Mouse (Mus musculus): ENCODE data around the gene 1190005I06Rik. TPM values are rescaled to one million over a fixed set of nuclear protein-coding genes. Genes with fewer than 3 reads are reported as not detected.

1190005I06Rik gene
- polyA plus RNA-seq (2015; fragmentation: Nextera tagmentation; extraction: Ambion mirVana): 0.92 and 1.2 TPM in 2 replicates

GRCm38 (mm10) chr8:120647532-120647931 is at the start of gene 1190005I06Rik:
Gene 1190005I06Rik, minus strand, starts transcription at chr8:120647632.
- Histone ChIP-seq H3K4me2 (no peak within 1 kb of the TSS), H3K4me1 (replicated peaks) (no peaks in the 10 kb centered on the region), H3K36me3 (replicated peaks) (no peaks in the 10 kb centered on the region), H3K4me3 (replicated peaks) (no peak within 1 kb of the TSS), H3K9me3 (replicated peaks) (no peaks in the 10 kb centered on the region), H3K27ac (replicated peaks) (no peak within 1 kb of the TSS), H3K9ac (no peak within 1 kb of the TSS), H3K27me3 (no peaks in the 10 kb centered on the region)
- ATAC-seq (ENCODE audit: insufficient read depth): no peak
- WGBS (ENCODE audit: insufficient replicate concordance): 56% methylated on average over 7 of the region's 7 CpGs

- H3K4me1 ChIP-seq (replicated peaks): peaks cover 30% of the 10 kb centered on the region
- no peaks in the 10 kb centered on the region for H3K36me3 ChIP-seq (replicated peaks)
- no peak overlapping the region for H3K9ac ChIP-seq
- H3K4me3 ChIP-seq (replicated peaks): no peak overlapping the region
- H3K27me3 ChIP-seq: no peaks in the 10 kb centered on the region; the same call in 1 of the 2 replicates
- WGBS (ENCODE audit: insufficient replicate concordance): 56% methylated on average over 13 of the region's 13 CpGs
- H3K27ac ChIP-seq (replicated peaks): no peak overlapping the region
- no peak for ATAC-seq (ENCODE audit: insufficient read depth)
- H3K9me3 ChIP-seq (replicated peaks): no peaks in the 10 kb centered on the region
- H3K4me2 ChIP-seq: no peak overlapping the region
Observed at GRCm38 (mm10) chr8:120696401-120697153, 49.1 kb upstream of the 1190005I06Rik start.

- H3K4me2 ChIP-seq: peak overlapping the region; percentile 10; the same call in 1 of the 2 replicates
- H3K4me3 ChIP-seq (replicated peaks): no peak overlapping the region
- H3K9ac ChIP-seq: no peak overlapping the region
- no peaks in the 10 kb centered on the region for H3K36me3 ChIP-seq (replicated peaks)
- 38% methylated on average over 22 of the region's 22 CpGs for WGBS (ENCODE audit: insufficient replicate concordance)
- no peaks in the 10 kb centered on the region for H3K9me3 ChIP-seq (replicated peaks)
- peak; percentile 24; the same call in 1 of the 2 replicates for ATAC-seq (ENCODE audit: insufficient read depth)
- H3K4me1 ChIP-seq (replicated peaks): peaks cover 23% of the 10 kb centered on the region
- H3K27ac ChIP-seq (replicated peaks): no peak overlapping the region
- H3K27me3 ChIP-seq: peaks cover 4% of the 10 kb centered on the region
Observed at GRCm38 (mm10) chr8:120693861-120694493, 46.5 kb upstream of the 1190005I06Rik start.

GRCm38 (mm10) chr8:120692934-120693333 is 45.5 kb upstream of the 1190005I06Rik start:
- H3K36me3 ChIP-seq (replicated peaks): no peaks in the 10 kb centered on the region
- H3K4me3 ChIP-seq (replicated peaks): no peak overlapping the region
- WGBS (ENCODE audit: insufficient replicate concordance): 56% methylated on average over 4 of the region's 4 CpGs
- no peak for ATAC-seq (ENCODE audit: insufficient read depth)
- H3K4me1 ChIP-seq (replicated peaks): peaks cover 17% of the 10 kb centered on the region
- H3K4me2 ChIP-seq: no peak overlapping the region
- H3K9ac ChIP-seq: no peak overlapping the region
- peaks cover 9% of the 10 kb centered on the region for H3K27me3 ChIP-seq
- H3K9me3 ChIP-seq (replicated peaks): no peaks in the 10 kb centered on the region
- no peak overlapping the region for H3K27ac ChIP-seq (replicated peaks)

- Histone ChIP-seq H3K4me3 (replicated peaks) (no peak overlapping the region), H3K4me2 (no peak overlapping the region), H3K27ac (replicated peaks) (no peak overlapping the region), H3K9me3 (replicated peaks) (no peaks in the 10 kb centered on the region), H3K9ac (no peak overlapping the region), H3K4me1 (replicated peaks) (peaks cover 20% of the 10 kb centered on the region), H3K36me3 (replicated peaks) (no peaks in the 10 kb centered on the region), H3K27me3 (peaks cover 13% of the 10 kb centered on the region)
- 66% methylated on average over 7 of the region's 7 CpGs for WGBS (ENCODE audit: insufficient replicate concordance)
- ATAC-seq (ENCODE audit: insufficient read depth): no peak
Observed at GRCm38 (mm10) chr8:120688511-120688910, 41.1 kb upstream of the 1190005I06Rik start.

- H3K36me3 ChIP-seq (replicated peaks): no peaks in the 10 kb centered on the region
- no peak for ATAC-seq (ENCODE audit: insufficient read depth)
- H3K27me3 ChIP-seq: peaks cover 13% of the 10 kb centered on the region
- H3K4me1 ChIP-seq (replicated peaks): peaks cover 19% of the 10 kb centered on the region
- H3K9ac ChIP-seq: no peak overlapping the region
- H3K9me3 ChIP-seq (replicated peaks): no peaks in the 10 kb centered on the region
- WGBS (ENCODE audit: insufficient replicate concordance): 62% methylated on average over 8 of the region's 8 CpGs
- no peak overlapping the region for H3K4me3 ChIP-seq (replicated peaks)
- H3K27ac ChIP-seq (replicated peaks): no peak overlapping the region
- H3K4me2 ChIP-seq: no peak overlapping the region
Observed at GRCm38 (mm10) chr8:120687786-120688185, 40.4 kb upstream of the 1190005I06Rik start.

- ATAC-seq (ENCODE audit: insufficient read depth): no peak
- peak overlapping the region; percentile 19; the same call in 1 of the 2 replicates for H3K27ac ChIP-seq (replicated peaks)
- 64% methylated on average over 5 of the region's 5 CpGs for WGBS (ENCODE audit: insufficient replicate concordance)
- H3K4me1 ChIP-seq (replicated peaks): peaks cover 17% of the 10 kb centered on the region
- H3K9me3 ChIP-seq (replicated peaks): no peaks in the 10 kb centered on the region
- H3K9ac ChIP-seq: no peak overlapping the region
- no peak overlapping the region for H3K4me3 ChIP-seq (replicated peaks)
- H3K4me2 ChIP-seq: no peak overlapping the region
- H3K27me3 ChIP-seq: peaks cover 13% of the 10 kb centered on the region
- H3K36me3 ChIP-seq (replicated peaks): no peaks in the 10 kb centered on the region
Observed at GRCm38 (mm10) chr8:120686576-120686975, 39.1 kb upstream of the 1190005I06Rik start.

- Histone ChIP-seq H3K9ac (no peak overlapping the region), H3K4me3 (replicated peaks) (no peak overlapping the region), H3K4me2 (no peak overlapping the region), H3K9me3 (replicated peaks) (no peaks in the 10 kb centered on the region), H3K27me3 (peaks cover 16% of the 10 kb centered on the region), H3K27ac (replicated peaks) (peak overlapping the region; percentile 57; the same call in 1 of the 2 replicates), H3K36me3 (replicated peaks) (no peaks in the 10 kb centered on the region), H3K4me1 (replicated peaks) (peaks cover 17% of the 10 kb centered on the region)
- ATAC-seq (ENCODE audit: insufficient read depth): peak; percentile 37
- 37% methylated on average over 13 of the region's 13 CpGs for WGBS (ENCODE audit: insufficient replicate concordance)
Observed at GRCm38 (mm10) chr8:120686051-120686450, 38.6 kb upstream of the 1190005I06Rik start.

GRCm38 (mm10) chr8:120685591-120685990 is 38.2 kb upstream of the 1190005I06Rik start:
- peaks cover 17% of the 10 kb centered on the region for H3K4me1 ChIP-seq (replicated peaks)
- WGBS (ENCODE audit: insufficient replicate concordance): 58% methylated on average over 8 of the region's 8 CpGs

GRCm38 (mm10) chr8:120685097-120685496 is 37.7 kb upstream of the 1190005I06Rik start:
- ATAC-seq (ENCODE audit: insufficient read depth): 0 out of 2 replicates have a peak, but pooled peaks have one; percentile 14
- no peak overlapping the region for H3K9ac ChIP-seq
- 65% methylated on average over 5 of the region's 5 CpGs for WGBS (ENCODE audit: insufficient replicate concordance)
- H3K27ac ChIP-seq (replicated peaks): 0 out of 2 replicates have a peak overlapping the region, but pooled peaks have one; percentile 57
- H3K36me3 ChIP-seq (replicated peaks): no peaks in the 10 kb centered on the region
- H3K4me1 ChIP-seq (replicated peaks): peaks cover 21% of the 10 kb centered on the region
- peaks cover 17% of the 10 kb centered on the region for H3K27me3 ChIP-seq
- no peaks in the 10 kb centered on the region for H3K9me3 ChIP-seq (replicated peaks)
- no peak overlapping the region for H3K4me3 ChIP-seq (replicated peaks)
- H3K4me2 ChIP-seq: no peak overlapping the region

More at GRCm38 (mm10) chr8:120685591-120685990, 38.2 kb upstream of the 1190005I06Rik start:
- H3K36me3 ChIP-seq (replicated peaks): no peaks in the 10 kb centered on the region
- H3K27me3 ChIP-seq: peaks cover 17% of the 10 kb centered on the region
- H3K9ac ChIP-seq: no peak overlapping the region
- 0 out of 2 replicates have a peak, but pooled peaks have one; percentile 23 for ATAC-seq (ENCODE audit: insufficient read depth)
- peak overlapping the region; percentile 57; the same call in 1 of the 2 replicates for H3K27ac ChIP-seq (replicated peaks)
- no peak overlapping the region for H3K4me3 ChIP-seq (replicated peaks)
- no peak overlapping the region for H3K4me2 ChIP-seq
- H3K9me3 ChIP-seq (replicated peaks): no peaks in the 10 kb centered on the region

GRCm38 (mm10) chr8:120684082-120684481 is 36.6 kb upstream of the 1190005I06Rik start:
- Histone ChIP-seq H3K4me2 (no peak overlapping the region), H3K4me1 (replicated peaks) (peaks cover 30% of the 10 kb centered on the region), H3K4me3 (replicated peaks) (no peak overlapping the region), H3K9ac (no peak overlapping the region), H3K27me3 (peaks cover 22% of the 10 kb centered on the region), H3K36me3 (replicated peaks) (no peaks in the 10 kb centered on the region), H3K9me3 (replicated peaks) (no peaks in the 10 kb centered on the region), H3K27ac (replicated peaks) (no peak overlapping the region)
- WGBS (ENCODE audit: insufficient replicate concordance): 46% methylated on average over 5 of the region's 5 CpGs
- ATAC-seq (ENCODE audit: insufficient read depth): no peak

Data from liver, embryonic 15.5 days (tissue).